Mouse (Mus musculus): Measurements from ENCODE around the gene Fam169a. TPM values are rescaled to one million over a fixed set of nuclear protein-coding genes. Genes with fewer than 3 reads are reported as not detected.
"Not testable (repeated sequence)": the region's sequence is repeated elsewhere in the genome, so short reads cannot be mapped to it uniquely, and the experiment has no call there.

Fam169a gene
- polyA plus RNA-seq, 1 experiment from 2014 or later: 41.3 TPM

DNA sequence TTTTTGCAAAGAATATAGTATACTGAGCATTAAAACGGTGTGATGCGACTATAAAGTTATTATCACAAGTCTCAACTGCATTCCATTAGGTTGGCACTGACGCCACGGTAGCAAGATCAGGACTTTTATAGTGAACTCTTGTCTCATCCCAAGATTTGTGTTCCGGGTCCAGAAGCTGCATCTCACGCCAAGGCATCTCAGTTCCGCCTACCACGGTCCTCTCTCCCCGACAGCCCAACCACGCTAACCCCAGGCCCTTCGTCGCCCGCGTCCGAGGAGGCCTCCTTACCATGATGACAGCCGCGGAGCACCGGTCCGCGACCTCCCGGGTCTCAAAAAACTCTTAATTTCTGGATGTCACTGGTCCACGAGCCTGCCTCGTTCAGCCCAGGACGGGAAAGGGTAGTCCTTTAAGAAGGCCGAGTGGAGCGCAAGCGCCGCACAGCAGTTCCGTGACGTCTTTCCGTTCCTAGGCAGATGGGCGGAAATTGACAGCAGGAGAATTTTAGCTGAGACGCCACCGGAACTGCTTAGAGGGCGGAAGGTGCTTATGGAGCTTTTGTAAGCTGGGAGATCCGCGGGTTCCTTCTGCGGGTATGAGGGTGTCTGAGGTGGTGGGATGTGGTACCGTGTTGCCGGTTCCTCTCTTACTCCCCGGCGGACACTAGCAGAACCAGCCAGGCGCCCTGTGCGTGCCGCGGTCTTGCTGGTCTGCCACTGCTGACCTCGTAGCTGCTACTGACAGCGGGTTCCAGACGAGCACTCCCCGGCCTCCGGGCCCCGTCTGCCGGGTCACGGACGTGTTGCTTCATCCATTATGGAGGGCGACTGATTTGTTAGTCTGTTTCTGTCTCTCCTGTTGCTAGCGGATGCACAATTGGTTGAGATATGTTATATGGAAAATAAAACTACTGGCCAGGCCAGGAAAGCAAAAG, 70.6 kb downstream of the Fam169a start, which contains the start of the genes Gfm2 and Nsa2:
Gene Gfm2, plus strand, starts transcription at position 472 of the 935 bp plus-strand sequence.
Gene Nsa2, minus strand, starts transcription at position 472 of the 935 bp plus-strand sequence.
- Histone ChIP-seq H3K4me1 (ENCODE audit: control insufficient read depth, insufficient read depth, low read length) (peaks cover 6% of the 10 kb centered on the region; the same call in 1 of the 2 replicates), H3K27me3 (ENCODE audit: control insufficient read depth, insufficient read depth, low read length) (no peaks in the 10 kb centered on the region), H3K36me3 (ENCODE audit: control insufficient read depth, insufficient read depth, low read length) (peaks cover 11% of the 10 kb centered on the region; the same call in 1 of the 2 replicates), H3K9ac (replicated peaks; ENCODE audit: low read depth, low read length) (peak within 1 kb of the TSS; percentile 81), H3K27ac (ENCODE audit: low read depth, low read length) (peak within 1 kb of the TSS; percentile 88), H3K9me3 (ENCODE audit: control insufficient read depth, low read length) (no peaks in the 10 kb centered on the region), H3K4me2 (ENCODE audit: low read depth, low read length) (peak within 1 kb of the TSS; percentile 80), H3K4me3 (ENCODE audit: low read depth, low read length) (peak within 1 kb of the TSS; percentile 86)
- under 1% methylated on average over 57 of the region's 57 CpGs for WGBS
- ATAC-seq (ENCODE audit: low read depth): peak; percentile 98

- Histone ChIP-seq H3K27ac (ENCODE audit: low read depth, low read length) (peak overlapping the region; percentile 88), H3K4me3 (ENCODE audit: low read depth, low read length) (peak overlapping the region; percentile 86), H3K36me3 (ENCODE audit: control insufficient read depth, insufficient read depth, low read length) (peaks cover 14% of the 10 kb centered on the region; the same call in 1 of the 2 replicates), H3K9ac (replicated peaks; ENCODE audit: low read depth, low read length) (peak overlapping the region; percentile 81), H3K4me2 (ENCODE audit: low read depth, low read length) (peak overlapping the region; percentile 54)
- not testable (repeated sequence) for H3K4me1 ChIP-seq (ENCODE audit: control insufficient read depth, insufficient read depth, low read length); H3K9me3 ChIP-seq (ENCODE audit: control insufficient read depth, low read length); ATAC-seq (ENCODE audit: low read depth); H3K27me3 ChIP-seq (ENCODE audit: control insufficient read depth, insufficient read depth, low read length)
- 32% methylated on average over 8 of the region's 8 CpGs for WGBS
Measured at GRCm38 (mm10) chr13:97138404-97138931, 71.4 kb downstream of the Fam169a start.

GRCm38 (mm10) chr13:97142321-97142720, 75.2 kb downstream of the Fam169a start:
- Histone ChIP-seq H3K36me3 (ENCODE audit: control insufficient read depth, insufficient read depth, low read length) (peaks cover 21% of the 10 kb centered on the region), H3K4me2 (ENCODE audit: low read depth, low read length) (no peak overlapping the region), H3K9me3 (ENCODE audit: control insufficient read depth, low read length) (no peaks in the 10 kb centered on the region), H3K4me1 (ENCODE audit: control insufficient read depth, insufficient read depth, low read length) (peaks cover 6% of the 10 kb centered on the region; the same call in 1 of the 2 replicates), H3K27ac (ENCODE audit: low read depth, low read length) (no peak overlapping the region), H3K9ac (replicated peaks; ENCODE audit: low read depth, low read length) (no peak overlapping the region), H3K4me3 (ENCODE audit: low read depth, low read length) (no peak overlapping the region), H3K27me3 (ENCODE audit: control insufficient read depth, insufficient read depth, low read length) (no peaks in the 10 kb centered on the region)
- ATAC-seq (ENCODE audit: low read depth): no peak
- 92% methylated on average over 7 of the region's 7 CpGs for WGBS

- H3K36me3 ChIP-seq (ENCODE audit: control insufficient read depth, insufficient read depth, low read length): peaks cover 41% of the 10 kb centered on the region
Measured at GRCm38 (mm10) chr13:97145834-97146233, 78.7 kb downstream of the Fam169a start.

DNA sequence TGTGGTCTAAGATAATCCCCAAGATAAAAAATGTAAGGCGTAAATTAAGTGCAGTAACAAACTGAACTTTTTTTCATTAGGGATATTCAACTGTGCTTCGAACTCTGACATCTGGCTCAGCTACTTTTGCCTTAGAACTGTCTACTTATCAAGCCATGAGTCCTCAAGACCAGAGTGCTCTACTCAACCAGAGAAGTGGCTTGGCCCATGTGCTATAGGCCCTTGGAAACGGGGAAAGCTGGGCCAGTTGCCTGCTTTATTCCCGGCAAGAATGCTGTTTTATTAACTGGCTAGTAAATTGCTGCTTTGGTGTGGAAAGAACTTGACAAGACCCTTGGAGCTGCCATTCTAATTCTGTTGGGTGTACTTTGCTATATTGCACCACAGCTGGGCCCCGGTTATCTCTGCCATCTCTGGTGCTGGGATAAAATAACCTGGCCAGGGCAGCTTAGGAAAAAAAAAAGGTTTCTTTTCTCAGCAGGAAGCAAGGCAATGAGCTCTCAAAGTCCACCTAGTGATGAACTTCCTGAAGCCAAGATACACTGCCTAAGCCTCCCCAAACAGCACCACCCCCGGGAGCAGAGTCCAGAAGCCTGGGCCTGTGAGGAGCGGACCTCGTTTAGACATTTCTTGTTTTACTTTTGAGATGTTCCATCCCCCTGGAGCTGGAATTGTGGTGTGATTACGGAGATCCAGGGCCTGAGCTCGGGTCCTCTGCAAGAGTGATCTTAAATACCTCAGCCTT, 108.6 kb downstream of the Fam169a start:
- 83% methylated on average over 10 of the region's 10 CpGs for WGBS
- Histone ChIP-seq H3K4me1 (ENCODE audit: control insufficient read depth, insufficient read depth, low read length) (no peaks in the 10 kb centered on the region), H3K9ac (replicated peaks; ENCODE audit: low read depth, low read length) (no peak overlapping the region), H3K9me3 (ENCODE audit: control insufficient read depth, low read length) (no peaks in the 10 kb centered on the region), H3K27ac (ENCODE audit: low read depth, low read length) (no peak overlapping the region), H3K27me3 (ENCODE audit: control insufficient read depth, insufficient read depth, low read length) (no peaks in the 10 kb centered on the region), H3K4me2 (ENCODE audit: low read depth, low read length) (no peak overlapping the region), H3K36me3 (ENCODE audit: control insufficient read depth, insufficient read depth, low read length) (peaks cover 55% of the 10 kb centered on the region), H3K4me3 (ENCODE audit: low read depth, low read length) (no peak overlapping the region)
- ATAC-seq (ENCODE audit: low read depth): no peak

More at GRCm38 (mm10) chr13:97145834-97146233, 78.7 kb downstream of the Fam169a start:
- H3K27ac ChIP-seq (ENCODE audit: low read depth, low read length): no peak overlapping the region
- 62% methylated on average over 4 of the region's 4 CpGs for WGBS
- no peaks in the 10 kb centered on the region for H3K4me1 ChIP-seq (ENCODE audit: control insufficient read depth, insufficient read depth, low read length)
- H3K27me3 ChIP-seq (ENCODE audit: control insufficient read depth, insufficient read depth, low read length): no peaks in the 10 kb centered on the region
- H3K4me3 ChIP-seq (ENCODE audit: low read depth, low read length): no peak overlapping the region
- ATAC-seq (ENCODE audit: low read depth): no peak
- H3K9ac ChIP-seq (replicated peaks; ENCODE audit: low read depth, low read length): no peak overlapping the region
- no peaks in the 10 kb centered on the region for H3K9me3 ChIP-seq (ENCODE audit: control insufficient read depth, low read length)
- H3K4me2 ChIP-seq (ENCODE audit: low read depth, low read length): no peak overlapping the region

- no peaks in the 10 kb centered on the region for H3K9me3 ChIP-seq (ENCODE audit: control insufficient read depth, low read length)
- H3K27ac ChIP-seq (ENCODE audit: low read depth, low read length): no peak overlapping the region
- WGBS: 92% methylated on average over 5 of the region's 5 CpGs
- ATAC-seq (ENCODE audit: low read depth): no peak
- H3K4me3 ChIP-seq (ENCODE audit: low read depth, low read length): no peak overlapping the region
- no peak overlapping the region for H3K9ac ChIP-seq (replicated peaks; ENCODE audit: low read depth, low read length)
- H3K27me3 ChIP-seq (ENCODE audit: control insufficient read depth, insufficient read depth, low read length): no peaks in the 10 kb centered on the region
- peaks cover 55% of the 10 kb centered on the region for H3K36me3 ChIP-seq (ENCODE audit: control insufficient read depth, insufficient read depth, low read length)
- no peaks in the 10 kb centered on the region for H3K4me1 ChIP-seq (ENCODE audit: control insufficient read depth, insufficient read depth, low read length)
- no peak overlapping the region for H3K4me2 ChIP-seq (ENCODE audit: low read depth, low read length)
Measured at GRCm38 (mm10) chr13:97176731-97177130, 109.6 kb downstream of the Fam169a start.

GRCm38 (mm10) chr13:97178943-97179342, 111.9 kb downstream of the Fam169a start:
- Histone ChIP-seq H3K27ac (ENCODE audit: low read depth, low read length) (no peak overlapping the region), H3K27me3 (ENCODE audit: control insufficient read depth, insufficient read depth, low read length) (no peaks in the 10 kb centered on the region), H3K9ac (replicated peaks; ENCODE audit: low read depth, low read length) (no peak overlapping the region), H3K4me2 (ENCODE audit: low read depth, low read length) (no peak overlapping the region), H3K9me3 (ENCODE audit: control insufficient read depth, low read length) (no peaks in the 10 kb centered on the region), H3K36me3 (ENCODE audit: control insufficient read depth, insufficient read depth, low read length) (peaks cover 37% of the 10 kb centered on the region), H3K4me1 (ENCODE audit: control insufficient read depth, insufficient read depth, low read length) (no peaks in the 10 kb centered on the region), H3K4me3 (ENCODE audit: low read depth, low read length) (no peak overlapping the region)
- 79% methylated on average over 7 of the region's 7 CpGs for WGBS
- no peak for ATAC-seq (ENCODE audit: low read depth)

DNA sequence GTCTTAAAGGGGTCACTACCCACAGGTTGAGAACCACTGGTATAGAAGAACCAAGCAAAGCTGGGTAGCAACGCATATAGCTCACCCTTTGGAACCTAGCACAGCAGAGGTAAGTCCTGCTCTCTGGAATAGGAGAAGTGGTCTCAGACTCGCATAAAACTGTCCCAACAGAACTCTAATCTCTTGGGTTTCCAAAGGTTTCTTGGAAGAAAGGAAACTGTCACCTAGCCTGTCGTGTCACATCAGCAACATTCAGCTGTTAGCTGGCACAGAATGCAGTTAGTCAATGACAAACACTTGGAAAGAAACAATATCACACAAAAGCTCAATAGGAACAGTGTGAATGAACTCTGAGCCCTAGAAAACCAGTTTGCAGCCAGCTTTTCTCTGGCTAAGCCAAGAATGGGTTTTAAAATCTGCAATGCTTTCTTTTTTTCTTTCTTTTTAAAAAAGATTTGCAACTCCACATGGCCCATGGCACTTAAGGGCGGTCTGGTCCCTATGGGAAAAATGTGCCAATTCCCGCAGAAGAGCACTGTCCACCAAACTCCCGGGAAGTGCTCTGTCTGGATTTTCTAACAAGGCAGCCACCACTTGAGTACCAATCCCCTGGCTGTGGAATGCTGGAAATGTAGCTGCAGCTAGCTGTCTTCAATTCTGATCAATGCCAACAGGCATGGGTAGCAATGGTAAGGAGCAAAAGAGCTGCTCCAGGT, 113.2 kb downstream of the Fam169a start:
- H3K36me3 ChIP-seq (ENCODE audit: control insufficient read depth, insufficient read depth, low read length): peaks cover 24% of the 10 kb centered on the region
- H3K4me1 ChIP-seq (ENCODE audit: control insufficient read depth, insufficient read depth, low read length): no peaks in the 10 kb centered on the region
- 70% methylated on average over 6 of the region's 6 CpGs for WGBS
- H3K9ac ChIP-seq (replicated peaks; ENCODE audit: low read depth, low read length): no peak overlapping the region
- H3K27me3 ChIP-seq (ENCODE audit: control insufficient read depth, insufficient read depth, low read length): no peaks in the 10 kb centered on the region
- no peak overlapping the region for H3K27ac ChIP-seq (ENCODE audit: low read depth, low read length)
- H3K9me3 ChIP-seq (ENCODE audit: control insufficient read depth, low read length): no peaks in the 10 kb centered on the region
- no peak overlapping the region for H3K4me2 ChIP-seq (ENCODE audit: low read depth, low read length)
- H3K4me3 ChIP-seq (ENCODE audit: low read depth, low read length): no peak overlapping the region
- no peak for ATAC-seq (ENCODE audit: low read depth)
